In the genomic region with DNA sequence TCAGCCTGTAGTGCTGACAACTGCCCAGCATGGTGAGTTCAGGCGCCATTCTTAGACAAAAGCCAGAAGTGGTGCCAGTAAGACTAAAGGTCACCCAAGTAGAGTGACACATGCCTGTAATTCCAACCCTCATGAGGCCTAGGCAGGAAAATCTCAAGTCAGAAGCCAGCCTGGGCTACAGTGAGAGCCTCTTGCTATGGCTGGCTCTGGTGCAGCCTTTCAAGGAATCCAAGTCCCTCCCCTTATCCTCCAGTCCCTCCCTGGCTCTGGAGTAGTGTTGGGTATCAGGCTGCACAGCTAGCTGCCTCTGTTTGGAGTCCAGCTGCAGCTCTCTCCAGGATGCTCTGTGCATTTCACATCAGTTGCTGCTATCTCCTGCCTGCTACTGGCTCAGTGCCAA, we compare ENCODE assay signal across 22 mouse cellular contexts. TPM values are rescaled to one million over a fixed set of nuclear protein-coding genes. Genes with fewer than 3 reads are reported as not detected.
DNase-seq lines count a peak whose midpoint lies in the region; ATAC-seq and TF ChIP-seq lines count a peak whose summit lies in the region.
"Had no signal": no experiment of that assay in that cellular context is flagged by ENCODE, and none has a peak within 500 bp of the region (broad histone marks: within the 10 kb centered on the region; RNA-seq: fewer than 3 reads in every experiment).

No protein-coding gene starts in this region.

- no peak for TF ChIP-seq EP300 in heart, adult 2 months (IDR thresholded peaks at IDR 0.05; ENCODE audit: insufficient read depth, low read depth, low read length)

- no peaks in the 10 kb centered on the region for H3K36me3 ChIP-seq in embryonic facial prominence, embryonic 13.5 days
- H3K36me3 ChIP-seq in embryonic facial prominence, embryonic 10.5 days (replicated peaks): no peaks in the 10 kb centered on the region
- no peaks in the 10 kb centered on the region for H3K36me3 ChIP-seq in heart, embryonic 10.5 days
- no peaks in the 10 kb centered on the region for H3K36me3 ChIP-seq in heart, adult 2 months (ENCODE audit: control insufficient read depth, insufficient read depth, low read length)
- no peaks in the 10 kb centered on the region for H3K36me3 ChIP-seq in lung, embryonic 14.5 days (ENCODE audit: insufficient read depth)
- H3K36me3 ChIP-seq in midbrain, embryonic 14.5 days (ENCODE audit: control insufficient read depth, insufficient read depth, low read length): no peaks in the 10 kb centered on the region
- H3K36me3 ChIP-seq: hindbrain, embryonic 15.5 days had no signal

- TF ChIP-seq POLR2A in heart, adult 2 months (IDR thresholded peaks at IDR 0.05; ENCODE audit: insufficient read depth, low read depth, low read length): no peak
- no peak for TF ChIP-seq POLR2A in lung, adult 2 months (IDR thresholded peaks at IDR 0.05; ENCODE audit: borderline replicate concordance, extremely low read depth, low read depth, low read length)

- WGBS in embryonic facial prominence, embryonic 13.5 days: 70% methylated on average over 1 of the region's 1 CpGs
- 69% methylated on average over 1 of the region's 1 CpGs for WGBS in embryonic facial prominence, embryonic 10.5 days
- WGBS in heart, embryonic 10.5 days: 43% methylated on average over 1 of the region's 1 CpGs
- 17% methylated on average over 1 of the region's 1 CpGs for WGBS in heart, adult 2 months
- 82% methylated on average over 1 of the region's 1 CpGs for WGBS in lung, embryonic 14.5 days
- WGBS in lung, adult 2 months: 71% methylated on average over 1 of the region's 1 CpGs
- 71% methylated on average over 1 of the region's 1 CpGs for WGBS in midbrain, embryonic 14.5 days

- H3K9me3 ChIP-seq in embryonic facial prominence, embryonic 13.5 days: no peaks in the 10 kb centered on the region
- H3K9me3 ChIP-seq in embryonic facial prominence, embryonic 10.5 days: no peaks in the 10 kb centered on the region
- H3K9me3 ChIP-seq in heart, embryonic 10.5 days: no peaks in the 10 kb centered on the region
- H3K9me3 ChIP-seq in lung, embryonic 14.5 days (ENCODE audit: low read depth, low read length): no peaks in the 10 kb centered on the region
- H3K9me3 ChIP-seq in midbrain, embryonic 14.5 days (ENCODE audit: control insufficient read depth, low read length): no peaks in the 10 kb centered on the region
- H3K9me3 ChIP-seq: hindbrain, embryonic 15.5 days had no signal

- intact Hi-C loops in heart, adult 2 months (cut with DNase I): no loop called here

- DNase-seq in embryonic facial prominence, embryonic 10.5 days (ENCODE audit: low spot score): no peak
- DNase-seq in heart, embryonic 10.5 days (ENCODE audit: low spot score): no peak
- DNase-seq in heart, adult 2 months: no peak
- DNase-seq in lung, embryonic 14.5 days: peak; percentile 14
- no peak for DNase-seq in lung, adult 2 months
- DNase-seq in midbrain, embryonic 14.5 days: no peak
- DNase-seq: adrenal gland, adult 8-10 months; adrenal gland, postnatal 36 days; cerebellum, adult 11 months; cerebellum, adult 9-10 months; gastrocnemius, postnatal 10 days; heart, postnatal 14 days; kidney, adult 8-10 months had no signal

- TF ChIP-seq CTCF in heart, adult 2 months (IDR thresholded peaks at IDR 0.05): no peak
- TF ChIP-seq CTCF in lung, embryonic 14.5 days (IDR thresholded peaks at IDR 0.05; ENCODE audit: low read depth): no peak
- TF ChIP-seq CTCF in lung, adult 2 months (IDR thresholded peaks at IDR 0.05; ENCODE audit: insufficient read depth, low read length): no peak

- 0 out of 2 replicates have a peak overlapping the region, but pooled peaks have one; percentile 21 for H3K9ac ChIP-seq in embryonic facial prominence, embryonic 13.5 days
- no peak overlapping the region for H3K9ac ChIP-seq in heart, adult 2 months (ENCODE audit: low read depth, low read length)
- H3K9ac ChIP-seq in lung, embryonic 14.5 days: no peak overlapping the region
- no peak overlapping the region for H3K9ac ChIP-seq in midbrain, embryonic 14.5 days (replicated peaks; ENCODE audit: low read length)
- H3K9ac ChIP-seq: hindbrain, embryonic 15.5 days had no signal

- H3K27ac ChIP-seq in embryonic facial prominence, embryonic 13.5 days: no peak overlapping the region
- no peak overlapping the region for H3K27ac ChIP-seq in embryonic facial prominence, embryonic 10.5 days (replicated peaks)
- H3K27ac ChIP-seq in heart, embryonic 10.5 days: 0 out of 2 replicates have a peak overlapping the region, but pooled peaks have one; percentile 22
- H3K27ac ChIP-seq in heart, adult 2 months: no peak overlapping the region
- no peak overlapping the region for H3K27ac ChIP-seq in lung, embryonic 14.5 days (ENCODE audit: low read depth)
- no peak overlapping the region for H3K27ac ChIP-seq in midbrain, embryonic 14.5 days (replicated peaks; ENCODE audit: low read depth, low read length)
- H3K27ac ChIP-seq: hindbrain, embryonic 15.5 days had no signal

- H3K27me3 ChIP-seq in embryonic facial prominence, embryonic 13.5 days: no peaks in the 10 kb centered on the region
- no peaks in the 10 kb centered on the region; the same call in 1 of the 2 replicates for H3K27me3 ChIP-seq in embryonic facial prominence, embryonic 10.5 days (replicated peaks; ENCODE audit: low read depth, poor library complexity, severe bottlenecking)
- H3K27me3 ChIP-seq in heart, embryonic 10.5 days (ENCODE audit: insufficient read depth, poor library complexity, severe bottlenecking): no peaks in the 10 kb centered on the region
- H3K27me3 ChIP-seq in heart, adult 2 months (ENCODE audit: control insufficient read depth, insufficient read depth, low read length): no peaks in the 10 kb centered on the region
- H3K27me3 ChIP-seq in lung, embryonic 14.5 days (ENCODE audit: insufficient read depth, low read length): no peaks in the 10 kb centered on the region
- H3K27me3 ChIP-seq in midbrain, embryonic 14.5 days (ENCODE audit: control insufficient read depth, insufficient read depth, low read length): no peaks in the 10 kb centered on the region
- H3K27me3 ChIP-seq: hindbrain, embryonic 15.5 days had no signal

- H3K4me3 ChIP-seq in embryonic facial prominence, embryonic 13.5 days: no peak overlapping the region
- no peak overlapping the region for H3K4me3 ChIP-seq in embryonic facial prominence, embryonic 10.5 days
- no peak overlapping the region for H3K4me3 ChIP-seq in heart, embryonic 10.5 days
- H3K4me3 ChIP-seq in heart, adult 2 months: no peak overlapping the region
- H3K4me3 ChIP-seq in lung, embryonic 14.5 days (ENCODE audit: low read depth, low read length): no peak overlapping the region
- H3K4me3 ChIP-seq in lung, adult 2 months (replicated peaks; ENCODE audit: extremely low read depth, low read depth, low read length): no peak overlapping the region
- H3K4me3 ChIP-seq in midbrain, embryonic 14.5 days (replicated peaks; ENCODE audit: low read depth, low read length): no peak overlapping the region
- H3K4me3 ChIP-seq: hindbrain, embryonic 15.5 days had no signal

- H3K4me1 ChIP-seq in embryonic facial prominence, embryonic 13.5 days: peaks cover 13% of the 10 kb centered on the region
- no peaks in the 10 kb centered on the region; the same call in 1 of the 2 replicates for H3K4me1 ChIP-seq in embryonic facial prominence, embryonic 10.5 days
- peaks cover 27% of the 10 kb centered on the region for H3K4me1 ChIP-seq in heart, embryonic 10.5 days
- H3K4me1 ChIP-seq in heart, adult 2 months (ENCODE audit: control insufficient read depth, insufficient read depth, low read length): peaks cover 2% of the 10 kb centered on the region; the same call in 1 of the 2 replicates
- no peaks in the 10 kb centered on the region; the same call in 1 of the 2 replicates for H3K4me1 ChIP-seq in lung, embryonic 14.5 days (ENCODE audit: insufficient read depth)
- 0 out of 2 replicates have a peak, but pooled peaks cover 3% of the 10 kb centered on the region for H3K4me1 ChIP-seq in lung, adult 2 months (ENCODE audit: control insufficient read depth, insufficient read depth, low read length)
- no peaks in the 10 kb centered on the region for H3K4me1 ChIP-seq in midbrain, embryonic 14.5 days (ENCODE audit: control insufficient read depth, insufficient read depth, low read length)
- H3K4me1 ChIP-seq: hindbrain, embryonic 15.5 days had no signal

- no peak for ATAC-seq in embryonic facial prominence, embryonic 13.5 days (ENCODE audit: insufficient number of reproducible peaks, insufficient read depth, low FRiP score, low TSS enrichment, low read depth)
- ATAC-seq in lung, embryonic 14.5 days (ENCODE audit: insufficient read depth): no peak; the same call in 1 of the 2 replicates
- ATAC-seq in midbrain, embryonic 14.5 days (ENCODE audit: low FRiP score, low TSS enrichment): no peak
- ATAC-seq: inflammation-experienced regulatory T-cells, adult 6 months; intestine, postnatal 0 days had no signal

- no peak overlapping the region for H3K4me2 ChIP-seq in embryonic facial prominence, embryonic 13.5 days
- H3K4me2 ChIP-seq in lung, embryonic 14.5 days: no peak overlapping the region
- no peak overlapping the region for H3K4me2 ChIP-seq in midbrain, embryonic 14.5 days (ENCODE audit: low read length)
- H3K4me2 ChIP-seq: hindbrain, embryonic 15.5 days had no signal

- no peaks in the 10 kb centered on the region for H3K79me2 ChIP-seq in heart, adult 2 months (replicated peaks; ENCODE audit: control insufficient read depth, insufficient read depth, low read length)

RNA-seq across cellular contexts. Expression of a gene that starts 19.2 kb away (rescaled TPM):
- polyA plus RNA-seq in embryonic facial prominence, embryonic 13.5 days (2015; fragmentation: Nextera tagmentation; extraction: Ambion mirVana): 6.8 and 8.0 TPM in 2 replicates
- polyA plus RNA-seq in embryonic facial prominence, embryonic 10.5 days (2016; fragmentation: Nextera tagmentation; extraction: Ambion mirVana): not detected in 2 replicates
- polyA plus RNA-seq in heart, embryonic 10.5 days (2016; fragmentation: Nextera tagmentation; extraction: Ambion mirVana): 0.46 and 0.60 TPM in 2 replicates
- not detected for total RNA-seq in heart, adult 2 months (2021)
- polyA plus RNA-seq in heart, adult 2 months (2012; rRNA removed): 0.55 TPM in 1 of 2 replicates, not detected in the other
- 0.34 and 0.78 TPM in 2 replicates for polyA plus RNA-seq in lung, embryonic 14.5 days (2014; fragmentation: Nextera tagmentation; extraction: Ambion mirVana)
- 0.27 and 0.68 TPM in 2 replicates for polyA plus RNA-seq in lung, adult 2 months (2012; rRNA removed)
- 0.18 TPM in 1 of 2 replicates, not detected in the other for polyA plus RNA-seq in midbrain, embryonic 14.5 days (2014; fragmentation: Nextera tagmentation; extraction: Ambion mirVana)
- total RNA-seq: adrenal gland, adult 8-10 months; adrenal gland, postnatal 36 days; gastrocnemius, postnatal 10 days; gastrocnemius, postnatal 4 days; heart, adult 8-10 months; heart, postnatal 14 days; MEL had no signal
- polyA plus RNA-seq: C2C12; hindbrain, embryonic 11.5 days; inflammation-experienced regulatory T-cells, adult 6 months had no signal
